Mouse (Mus musculus) embryo, embryonic 11.5 days (tissue): ENCODE data around the gene Apom.
A peak's percentile ranks its signal among the peaks of the same experiment; 100 is the strongest.
"Not testable (repeated sequence)": the region's sequence is repeated elsewhere in the genome, so short reads cannot be mapped to it uniquely, and the experiment has no call there.

Source experiments
- DNase-seq: peaks from one replicate; pipeline ENCODE4 v3.0.0-alpha.2; 2012; ENCODE audit warnings: low read depth, low spot score

Gene Apom

GRCm38 (mm10) chr17:35127017-35127416 is 4.8 kb downstream of the Apom start:
- DNase-seq = no peak

GRCm38 (mm10) chr17:35126206-35126611 is 5.6 kb downstream of the Apom start, which contains the start of gene D17H6S53E:
Gene D17H6S53E, plus strand, starts transcription at chr17:35126373.
- peak; percentile 45 for DNase-seq

- no peak for DNase-seq
Observed at GRCm38 (mm10) chr17:35125578-35125977, 6.3 kb downstream of the Apom start.

GRCm38 (mm10) chr17:35125081-35125480 is 6.8 kb downstream of the Apom start:
- DNase-seq = no peak

GRCm38 (mm10) chr17:35124261-35124896 is 7.5 kb downstream of the Apom start:
- DNase-seq = not testable (repeated sequence)

GRCm38 (mm10) chr17:35123287-35123686 is 8.6 kb downstream of the Apom start:
- DNase-seq = not testable (repeated sequence)

GRCm38 (mm10) chr17:35121871-35122303 is 10.0 kb downstream of the Apom start, which contains the start of gene Csnk2b:
Gene Csnk2b, minus strand, starts transcription at chr17:35122053.
- peak; percentile 44 for DNase-seq

- peak; percentile 98 for DNase-seq
Observed at GRCm38 (mm10) chr17:35121143-35121799, 10.6 kb downstream of the Apom start, which contains the start of gene Gpank1. Gene Gpank1, plus strand, starts transcription at chr17:35121455.

- DNase-seq = no peak
Observed at GRCm38 (mm10) chr17:35120745-35121142, 11.1 kb downstream of the Apom start.

- no peak for DNase-seq
Observed at GRCm38 (mm10) chr17:35115046-35116019, 16.5 kb downstream of the Apom start, which contains the start of gene Ly6g5b. Gene Ly6g5b, minus strand, starts transcription at chr17:35115428.

GRCm38 (mm10) chr17:35111774-35112173 is 20.1 kb downstream of the Apom start:
- DNase-seq = no peak

GRCm38 (mm10) chr17:35108097-35108496 is 23.8 kb downstream of the Apom start, which contains the start of gene Ly6g5c:
Gene Ly6g5c, plus strand, starts transcription at chr17:35108279.
- DNase-seq = no peak

GRCm38 (mm10) chr17:35106522-35106921 is 25.3 kb downstream of the Apom start:
- no peak for DNase-seq

- no peak for DNase-seq
Observed at GRCm38 (mm10) chr17:35105740-35106389, 26.0 kb downstream of the Apom start.

- no peak for DNase-seq
Observed at GRCm38 (mm10) chr17:35104754-35105153, 27.1 kb downstream of the Apom start.

GRCm38 (mm10) chr17:35104079-35104478 is 27.8 kb downstream of the Apom start:
- DNase-seq = no peak

- no peak for DNase-seq
Observed at GRCm38 (mm10) chr17:35103221-35103690, 28.6 kb downstream of the Apom start.

- DNase-seq = no peak
Observed at GRCm38 (mm10) chr17:35102299-35102698, 29.6 kb downstream of the Apom start.

- DNase-seq = no peak
Observed at GRCm38 (mm10) chr17:35101161-35101560, 30.7 kb downstream of the Apom start.

- DNase-seq = no peak
Observed at GRCm38 (mm10) chr17:35100196-35100765, 31.6 kb downstream of the Apom start.
